Mouse (Mus musculus): ENCODE results near the gene Ciz1.

DNA sequence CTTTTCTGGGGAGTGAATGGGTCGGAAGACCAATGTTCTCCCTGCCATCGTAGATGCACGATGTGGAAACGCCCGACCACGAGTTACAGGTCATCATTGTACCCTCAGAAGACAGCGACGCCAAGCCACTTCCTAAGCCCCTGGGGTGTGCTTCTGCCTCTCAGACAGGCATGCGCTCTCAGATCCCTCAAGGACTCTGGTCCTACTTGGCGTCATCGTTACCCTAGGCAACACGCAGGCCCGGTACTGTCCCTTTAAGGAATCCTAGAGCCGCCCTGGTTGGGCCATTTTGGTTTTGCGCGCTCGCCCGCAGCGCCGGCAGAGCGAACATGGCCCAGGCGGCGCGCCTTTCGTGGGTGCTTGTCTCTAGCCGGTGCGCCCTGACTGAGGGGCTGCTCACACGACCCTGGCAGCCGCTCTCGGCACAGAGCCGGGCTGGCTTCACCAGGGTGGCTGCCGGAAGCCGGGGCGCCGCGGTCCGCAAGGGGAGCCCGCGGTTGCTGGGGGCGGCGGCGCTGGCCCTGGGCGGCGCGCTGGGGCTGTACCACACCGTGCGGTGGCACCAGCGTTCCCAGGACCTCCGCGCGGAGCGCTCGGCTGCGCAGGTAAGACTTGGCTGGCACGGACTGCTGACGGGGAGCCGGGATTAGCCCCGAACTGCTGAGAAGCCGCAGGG, 44.0 kb downstream of the Ciz1 start:
- TF ChIP-seq CTCF (IDR thresholded peaks at IDR 0.05; ENCODE audit: low read depth, low read length) = no peak
- TF ChIP-seq POLR2AphosphoS5 (IDR thresholded peaks at IDR 0.05; ENCODE audit: insufficient replicate concordance, low read depth, low read length) = no peak
- TF ChIP-seq GATA1 (IDR thresholded peaks at IDR 0.05; ENCODE audit: borderline replicate concordance, low read length) = no peak
- no peak for TF ChIP-seq TAL1 (conservative IDR thresholded peaks at IDR 0.05; ENCODE audit: low read depth, low read length)

All from G1E (cell line).